Comparison of ENCODE assay signal across 9 mouse cellular contexts in the genomic region with DNA sequence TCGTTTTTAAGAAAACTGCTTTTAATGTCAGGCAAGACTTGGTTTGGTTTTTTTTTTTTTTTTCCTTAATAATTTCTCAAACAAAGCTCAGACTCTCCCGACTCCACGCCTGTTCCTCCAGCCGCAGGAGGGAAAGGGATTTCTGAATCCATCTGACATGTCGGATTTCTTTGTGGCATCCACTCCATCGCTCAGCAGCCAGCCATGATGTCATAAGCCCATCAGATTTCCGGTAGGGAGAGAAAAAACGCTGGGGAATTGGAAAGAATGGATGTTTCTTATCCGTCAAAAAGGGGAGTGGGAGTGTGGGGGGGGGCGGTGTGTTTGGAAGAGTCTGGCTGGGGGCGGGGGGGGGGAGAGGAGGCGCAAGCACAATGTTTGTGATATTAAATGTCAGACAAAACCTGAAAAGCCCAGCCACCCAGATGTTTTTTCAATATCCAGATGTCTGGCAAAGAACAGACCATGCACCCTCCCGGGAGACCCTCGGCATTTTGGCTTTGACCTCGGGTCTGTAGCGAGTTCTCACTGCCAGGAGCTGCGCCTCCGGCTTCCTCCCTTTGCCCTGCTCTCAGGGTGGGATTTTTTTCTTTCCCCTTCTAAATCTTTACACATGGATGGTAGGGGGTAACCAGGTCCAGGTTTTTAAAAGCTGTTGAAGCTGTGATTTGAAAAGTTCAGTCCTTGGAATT. TPM values are rescaled to one million over a fixed set of nuclear protein-coding genes. Genes with fewer than 3 reads are reported as not detected.
A peak's percentile ranks its signal among the peaks of the same experiment; 100 is the strongest.
DNase-seq lines count a peak whose midpoint lies in the region; ATAC-seq lines count a peak whose summit lies in the region.
"Had no signal": no experiment of that assay in that cellular context is flagged by ENCODE, and none has a peak within 500 bp of the region (broad histone marks: within the 10 kb centered on the region; RNA-seq: fewer than 3 reads in every experiment).

No protein-coding gene starts in this region.

- peak overlapping the region; percentile 43 for H3K4me2 ChIP-seq in hindbrain, embryonic 16.5 days (ENCODE audit: low read length)
- peak overlapping the region; percentile 41 for H3K4me2 ChIP-seq in neural tube, embryonic 14.5 days (ENCODE audit: low read depth, low read length)

- H3K27me3 ChIP-seq in hindbrain, embryonic 16.5 days (replicated peaks; ENCODE audit: control insufficient read depth, insufficient read depth, low read length) = no peaks in the 10 kb centered on the region
- H3K27me3 ChIP-seq in neural tube, embryonic 14.5 days (ENCODE audit: control insufficient read depth, insufficient read depth, low read length) = peaks cover 5% of the 10 kb centered on the region; the same call in 1 of the 2 replicates

- peak overlapping the region; percentile 67 for H3K27ac ChIP-seq in hindbrain, embryonic 16.5 days (ENCODE audit: low read depth, low read length)
- H3K27ac ChIP-seq in neural tube, embryonic 14.5 days (ENCODE audit: low read depth, low read length) = peak overlapping the region; percentile 80

- H3K36me3 ChIP-seq in hindbrain, embryonic 16.5 days (ENCODE audit: control insufficient read depth, insufficient read depth, low read length) = no peaks in the 10 kb centered on the region
- H3K36me3 ChIP-seq in neural tube, embryonic 14.5 days (ENCODE audit: control insufficient read depth, insufficient read depth, low read length) = no peaks in the 10 kb centered on the region

- DNase-seq in left cerebral cortex, postnatal 4 days = peak; percentile 34
- no peak for DNase-seq in left cerebral cortex, postnatal 14 days (ENCODE audit: low spot score in 2 of 2)
- DNase-seq in gastrocnemius, adult 8-10 months (ENCODE audit: low spot score in 2 of 2) = peak; percentile 60 to 65
- no peak for DNase-seq in testis, postnatal 14 days (ENCODE audit: low spot score)
- no peak for DNase-seq in thymus, postnatal 10 days (ENCODE audit: low spot score in 2 of 2)
- DNase-seq in adrenal gland, postnatal 25 days = no peak

- H3K4me1 ChIP-seq in hindbrain, embryonic 16.5 days (ENCODE audit: control insufficient read depth, insufficient read depth, low read depth, low read length) = peaks cover 38% of the 10 kb centered on the region
- peaks cover 48% of the 10 kb centered on the region for H3K4me1 ChIP-seq in neural tube, embryonic 14.5 days (ENCODE audit: control insufficient read depth, insufficient read depth, low read length)

- intact Hi-C loops in left cerebral cortex, postnatal 4 days (cut with DNase I) = no loop called here
- intact Hi-C loops in left cerebral cortex, postnatal 14 days (cut with DNase I) = no loop called here

- H3K9me3 ChIP-seq in hindbrain, embryonic 16.5 days (ENCODE audit: control insufficient read depth, low read length) = no peaks in the 10 kb centered on the region
- no peaks in the 10 kb centered on the region for H3K9me3 ChIP-seq in neural tube, embryonic 14.5 days (ENCODE audit: control insufficient read depth, low read length)

- 7% methylated on average over 18 of the region's 18 CpGs for WGBS in hindbrain, embryonic 16.5 days
- WGBS in neural tube, embryonic 14.5 days = 6% methylated on average over 17 of the region's 18 CpGs

- peak overlapping the region; percentile 9 for H3K4me3 ChIP-seq in hindbrain, embryonic 16.5 days (ENCODE audit: low read length)
- H3K4me3 ChIP-seq in neural tube, embryonic 14.5 days (ENCODE audit: low read depth, low read length) = peak overlapping the region; percentile 15; the same call in 1 of the 2 replicates
- H3K4me3 ChIP-seq: erythroblast, embryonic 14.5 days had no signal

- peak; percentile 3; the same call in 1 of the 2 replicates for ATAC-seq in hindbrain, embryonic 16.5 days
- no peak for ATAC-seq in neural tube, embryonic 14.5 days (ENCODE audit: low read depth)

- H3K9ac ChIP-seq in hindbrain, embryonic 16.5 days (ENCODE audit: low read depth, low read length) = peak overlapping the region; percentile 31; the same call in 1 of the 2 replicates
- peak overlapping the region; percentile 45; the same call in 1 of the 2 replicates for H3K9ac ChIP-seq in neural tube, embryonic 14.5 days (replicated peaks; ENCODE audit: low read depth, low read length)

RNA-seq across cellular contexts. Expression of a gene that starts 4.8 kb away (rescaled TPM):
- total RNA-seq in left cerebral cortex, postnatal 4 days (2021) = 100 to 1,000 TPM; 142 to 145 TPM
- total RNA-seq in left cerebral cortex, postnatal 14 days (2021) = 100 to 1,000 TPM; 127 to 151 TPM
- total RNA-seq in gastrocnemius, adult 8-10 months (2022) = 10 to 100 TPM; 28.0 to 36.3 (median 32.1) TPM
- polyA plus RNA-seq in hindbrain, embryonic 16.5 days (2015; fragmentation: Nextera tagmentation; extraction: Ambion mirVana) = 9.3 TPM in 2 replicates
- polyA plus RNA-seq in neural tube, embryonic 14.5 days (2014; fragmentation: Nextera tagmentation; extraction: Ambion mirVana) = 15.4 and 16.3 TPM in 2 replicates
- 87.9 and 103 TPM in 2 replicates for total RNA-seq in adrenal gland, postnatal 25 days (2021)

RNA-seq across cellular contexts. Expression of a gene that starts 50.2 kb away (rescaled TPM):
- total RNA-seq in left cerebral cortex, postnatal 4 days (2021) = 1 to 10 TPM; 2.0 to 2.1 TPM
- 1 to 10 TPM; 2.2 to 2.9 TPM for total RNA-seq in left cerebral cortex, postnatal 14 days (2021)
- under 1 TPM; 0.12 to 0.43 (median 0.28) TPM for total RNA-seq in gastrocnemius, adult 8-10 months (2022)
- polyA plus RNA-seq in hindbrain, embryonic 16.5 days (2015; fragmentation: Nextera tagmentation; extraction: Ambion mirVana) = 2.2 and 2.5 TPM in 2 replicates
- polyA plus RNA-seq in neural tube, embryonic 14.5 days (2014; fragmentation: Nextera tagmentation; extraction: Ambion mirVana) = 0.31 and 1.8 TPM in 2 replicates
- total RNA-seq in adrenal gland, postnatal 25 days (2021) = 1.2 and 1.5 TPM in 2 replicates

Comparison
In these comparisons a context has a peak if more than half of its experiments do, and no peak if none do; other contexts are left out.
1. DNase-seq: peak in left cerebral cortex, postnatal 4 days (single experiment) and gastrocnemius, adult 8-10 months (2 of 2); none in left cerebral cortex, postnatal 14 days (0 of 2), testis, postnatal 14 days (single experiment), thymus, postnatal 10 days (0 of 2) and adrenal gland, postnatal 25 days (single experiment).